Mouse (Mus musculus) cerebellum, adult 8-10 months (tissue): ENCODE results near the gene Hspa2.

Experiments
- DNase-seq: peaks from one replicate; pipeline ENCODE4 v3.0.0; 2022

Gene Hspa2

DNA sequence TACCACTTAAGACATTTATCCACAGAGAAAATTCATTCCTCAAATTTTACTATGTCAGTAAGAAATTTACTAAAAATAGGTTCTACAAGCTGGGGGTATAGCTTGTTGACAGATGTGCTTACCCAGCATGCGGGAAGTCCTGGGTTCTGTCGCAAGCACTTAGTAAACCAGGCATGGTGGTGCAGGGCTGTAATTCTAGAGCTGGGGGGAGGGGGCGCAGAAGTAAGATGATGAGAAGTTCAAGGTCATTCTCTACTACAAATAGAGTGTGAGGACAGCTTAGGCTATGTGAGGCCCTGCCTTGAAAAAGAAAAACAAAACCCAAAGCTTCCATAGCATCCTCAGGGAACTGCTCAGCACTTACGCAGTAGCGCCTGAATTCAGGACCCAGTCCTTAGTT, 25.4 kb upstream of the Hspa2 start:
- no peak for DNase-seq

DNA sequence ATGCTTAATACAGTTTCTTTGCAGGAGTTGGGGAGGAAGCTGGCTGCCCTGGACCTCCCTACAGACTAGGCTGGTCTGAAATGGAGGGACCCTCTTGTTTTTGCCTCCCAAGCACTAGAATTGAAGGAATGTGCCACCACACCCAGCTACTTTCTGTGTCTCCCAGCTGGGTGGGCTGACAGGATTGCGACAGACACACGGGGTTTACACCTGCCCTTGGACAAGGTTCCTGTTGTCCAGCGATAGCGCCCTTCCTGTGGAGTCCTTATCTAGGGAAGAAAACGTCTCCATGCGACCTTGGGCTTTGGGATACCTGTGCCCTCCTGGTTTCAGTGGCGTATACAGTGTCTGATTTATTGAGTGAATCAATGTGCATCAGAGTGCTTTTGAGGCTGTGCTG, 23.8 kb upstream of the Hspa2 start:
- no peak for DNase-seq

DNA sequence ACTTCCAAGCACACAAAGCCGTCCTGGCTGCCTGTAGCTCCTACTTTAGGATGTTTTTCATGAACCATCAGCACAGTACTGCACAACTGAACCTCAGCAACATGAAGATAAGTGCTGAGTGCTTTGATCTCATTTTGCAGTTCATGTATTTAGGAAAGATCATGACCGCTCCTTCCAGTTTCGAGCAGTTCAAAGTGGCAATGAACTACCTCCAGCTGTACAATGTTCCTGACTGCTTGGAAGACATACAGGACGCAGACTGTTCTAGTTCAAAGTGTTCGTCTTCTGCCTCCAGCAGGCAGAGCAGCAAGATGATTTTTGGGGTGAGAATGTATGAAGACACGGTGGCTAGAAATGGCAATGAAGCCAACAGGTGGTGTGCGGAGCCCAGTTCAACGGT, 18.6 kb upstream of the Hspa2 start:
- DNase-seq = no peak

DNA sequence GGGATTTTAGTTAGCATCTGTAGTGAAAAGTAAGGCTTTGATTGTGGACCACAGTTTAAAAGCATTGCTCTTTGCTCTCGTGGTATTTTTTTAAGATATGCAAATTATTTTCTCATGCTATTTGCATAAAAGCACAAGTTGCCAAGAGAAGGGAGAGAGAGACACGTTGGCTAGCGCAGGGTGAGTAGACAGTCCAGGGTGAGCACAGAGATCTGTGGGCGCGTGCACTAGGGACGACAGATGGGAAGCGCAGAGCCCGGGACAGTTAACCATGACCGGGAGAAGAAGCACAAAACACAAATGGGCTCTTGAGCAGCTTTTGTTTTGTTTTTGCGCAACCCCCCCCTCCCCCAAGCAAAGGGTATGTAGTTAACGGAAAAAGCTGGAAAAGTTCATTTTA, 15.2 kb upstream of the Hspa2 start:
- DNase-seq = no peak

DNA sequence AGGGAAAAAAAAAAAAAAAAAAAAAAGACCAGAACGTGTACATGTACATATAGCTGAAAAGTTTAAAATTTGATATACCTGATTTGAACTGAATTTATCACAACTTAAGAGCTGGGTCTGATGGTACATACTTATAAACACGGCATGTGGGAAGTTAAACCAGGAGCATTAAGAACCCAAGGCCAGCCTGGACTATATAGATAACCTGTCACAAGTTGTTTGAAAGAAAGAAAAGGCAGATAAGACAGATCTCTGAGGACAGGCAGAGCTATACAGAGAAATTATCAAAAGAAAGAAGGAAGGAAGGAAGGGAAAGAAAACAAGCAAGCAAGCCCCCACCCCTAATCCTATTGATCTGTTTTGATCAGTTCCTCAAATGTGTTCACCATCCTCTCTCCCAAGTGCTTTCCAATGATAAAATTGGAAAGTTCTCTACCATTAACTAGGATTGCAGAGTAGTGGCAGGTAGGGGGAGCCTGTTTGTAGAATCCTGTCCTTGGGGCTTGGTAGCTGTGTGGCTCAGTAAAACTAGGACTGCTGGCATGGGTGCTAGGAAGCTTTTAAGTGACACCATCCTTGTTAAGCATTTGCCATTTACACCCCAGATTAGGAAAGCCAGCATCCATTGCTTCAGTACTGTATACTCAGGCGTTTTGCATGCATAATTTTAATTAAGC, 12.2 kb upstream of the Hspa2 start:
- DNase-seq = no peak

DNA sequence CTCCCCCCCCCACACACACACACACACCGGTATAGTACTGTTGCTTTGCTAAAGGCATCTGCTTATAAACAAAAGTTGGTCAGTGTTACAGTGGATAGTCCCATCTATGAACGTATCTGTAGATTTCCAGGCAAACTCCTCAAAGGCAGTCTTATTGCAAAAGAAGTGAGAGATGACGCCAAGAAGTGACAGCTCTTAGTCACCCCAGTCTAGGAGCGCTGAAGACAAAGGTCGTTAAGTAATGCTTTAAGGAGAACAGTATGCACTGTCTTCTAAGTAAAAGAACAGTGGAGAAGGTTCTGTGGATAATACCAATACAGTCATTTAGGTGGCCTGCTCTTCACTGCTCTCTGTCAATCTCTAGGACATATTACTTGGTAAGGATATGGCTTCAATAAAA, 11.0 kb upstream of the Hspa2 start:
- no peak for DNase-seq

DNA sequence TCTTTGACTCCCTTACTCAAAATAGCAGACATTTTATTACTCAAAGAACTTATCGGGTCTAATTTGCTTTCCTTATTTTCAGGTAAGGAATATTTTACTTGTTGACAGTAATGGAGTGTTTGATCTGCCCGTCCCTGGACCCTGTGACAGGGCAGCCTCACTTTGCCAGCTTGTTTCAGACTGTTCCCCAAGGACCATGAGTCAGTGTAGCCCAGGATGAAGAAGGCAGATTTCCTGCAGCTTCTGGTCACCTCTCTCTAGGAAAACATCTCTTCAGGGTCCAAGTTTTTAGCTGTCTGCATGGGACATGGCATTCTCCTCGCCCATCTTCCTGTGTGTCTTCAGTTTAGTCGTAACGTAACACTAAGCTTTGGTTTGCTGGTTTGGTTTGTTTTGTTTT, 6.7 kb upstream of the Hspa2 start:
- DNase-seq = no peak

DNA sequence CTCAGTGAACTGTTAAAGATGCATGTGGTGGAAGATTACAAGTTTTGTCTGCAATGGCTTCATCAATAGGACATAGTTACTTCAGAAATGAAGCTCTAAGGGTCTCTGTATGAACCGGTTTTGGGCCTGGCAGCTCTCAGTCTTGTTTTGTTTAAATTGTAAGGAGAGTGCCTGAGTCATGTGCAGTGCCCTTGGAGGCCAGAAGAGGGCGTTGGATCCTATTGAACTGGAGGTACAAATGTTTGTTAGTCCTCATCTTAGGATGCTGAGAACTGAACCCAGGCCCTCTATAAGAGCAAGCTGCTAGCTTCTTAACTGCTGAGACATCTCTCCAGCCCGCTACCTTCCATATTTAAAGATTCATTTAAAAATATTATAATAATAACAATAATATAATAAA, 2.3 kb upstream of the Hspa2 start:
- DNase-seq = no peak

DNA sequence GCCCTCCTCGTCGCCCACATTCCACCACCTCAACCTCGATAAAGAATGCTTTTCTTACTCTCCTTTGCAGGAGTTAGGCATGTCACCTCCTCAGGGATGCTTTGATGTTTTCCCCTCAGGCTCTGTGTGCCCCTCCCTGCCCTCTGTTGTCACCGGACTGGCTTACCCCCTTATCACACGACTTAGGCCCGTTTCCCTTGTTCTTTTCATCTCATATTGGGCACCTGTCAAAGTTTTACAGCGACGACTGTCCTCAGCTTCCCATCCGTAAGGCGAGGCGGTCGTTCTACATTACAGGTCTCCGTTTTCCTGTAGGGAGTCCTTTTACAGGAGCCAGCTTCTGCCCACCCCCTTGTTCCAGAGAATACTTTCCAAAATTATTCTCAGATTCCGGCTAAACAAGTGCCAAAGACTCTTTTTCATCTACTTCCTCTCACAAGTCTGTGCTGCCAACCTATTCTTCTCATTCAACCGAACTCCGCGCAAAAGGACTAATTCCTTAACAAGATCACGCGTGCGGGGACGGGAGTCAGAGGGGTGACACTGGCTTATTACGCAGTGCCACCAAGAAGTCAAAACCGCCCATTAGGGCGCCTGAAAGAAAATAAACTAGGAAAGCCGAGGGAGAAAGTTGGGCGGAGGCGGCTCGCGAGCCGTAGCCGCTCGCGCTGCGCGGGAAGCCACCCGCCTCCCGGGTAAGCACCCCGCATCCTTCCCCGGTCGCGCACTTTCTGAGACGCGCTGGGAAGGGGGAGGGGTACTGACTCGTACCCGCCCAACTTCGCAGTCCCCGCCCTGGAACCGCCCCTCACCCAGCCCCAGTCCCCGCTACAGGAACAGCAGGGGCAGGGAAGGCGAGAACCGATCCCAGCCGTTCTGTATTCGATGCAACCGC, 738 bp upstream of the Hspa2 start:
- no peak for DNase-seq

DNA sequence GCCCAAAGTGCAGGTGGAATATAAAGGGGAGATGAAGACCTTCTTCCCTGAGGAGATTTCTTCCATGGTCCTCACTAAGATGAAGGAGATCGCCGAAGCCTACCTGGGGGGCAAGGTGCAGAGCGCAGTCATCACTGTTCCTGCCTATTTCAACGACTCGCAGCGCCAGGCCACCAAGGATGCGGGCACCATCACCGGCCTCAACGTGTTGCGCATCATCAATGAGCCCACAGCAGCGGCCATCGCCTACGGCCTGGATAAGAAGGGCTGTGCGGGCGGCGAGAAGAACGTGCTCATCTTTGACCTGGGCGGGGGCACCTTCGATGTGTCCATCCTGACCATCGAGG, 833 bp downstream of the Hspa2 start:
- DNase-seq = no peak

DNA sequence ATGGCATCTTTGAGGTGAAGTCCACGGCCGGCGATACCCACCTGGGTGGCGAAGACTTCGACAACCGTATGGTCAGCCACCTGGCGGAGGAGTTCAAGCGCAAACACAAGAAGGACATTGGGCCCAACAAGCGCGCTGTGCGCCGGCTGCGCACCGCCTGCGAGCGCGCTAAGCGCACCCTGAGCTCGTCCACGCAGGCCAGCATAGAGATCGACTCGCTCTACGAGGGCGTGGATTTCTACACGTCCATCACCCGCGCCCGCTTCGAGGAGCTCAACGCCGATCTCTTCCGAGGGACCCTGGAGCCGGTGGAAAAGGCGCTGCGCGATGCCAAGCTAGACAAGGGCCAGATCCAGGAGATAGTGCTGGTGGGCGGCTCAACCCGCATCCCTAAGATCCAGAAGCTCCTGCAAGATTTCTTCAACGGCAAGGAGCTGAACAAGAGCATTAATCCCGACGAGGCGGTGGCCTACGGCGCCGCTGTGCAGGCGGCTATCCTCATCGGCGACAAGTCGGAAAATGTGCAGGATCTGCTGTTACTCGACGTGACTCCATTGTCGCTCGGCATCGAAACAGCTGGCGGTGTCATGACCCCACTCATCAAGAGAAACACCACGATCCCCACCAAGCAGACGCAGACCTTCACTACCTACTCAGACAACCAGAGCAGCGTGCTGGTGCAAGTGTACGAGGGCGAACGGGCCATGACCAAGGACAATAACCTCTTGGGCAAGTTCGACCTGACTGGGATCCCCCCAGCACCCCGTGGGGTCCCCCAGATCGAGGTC, 1.4 kb downstream of the Hspa2 start:
- peak; percentile 40 for DNase-seq

DNA sequence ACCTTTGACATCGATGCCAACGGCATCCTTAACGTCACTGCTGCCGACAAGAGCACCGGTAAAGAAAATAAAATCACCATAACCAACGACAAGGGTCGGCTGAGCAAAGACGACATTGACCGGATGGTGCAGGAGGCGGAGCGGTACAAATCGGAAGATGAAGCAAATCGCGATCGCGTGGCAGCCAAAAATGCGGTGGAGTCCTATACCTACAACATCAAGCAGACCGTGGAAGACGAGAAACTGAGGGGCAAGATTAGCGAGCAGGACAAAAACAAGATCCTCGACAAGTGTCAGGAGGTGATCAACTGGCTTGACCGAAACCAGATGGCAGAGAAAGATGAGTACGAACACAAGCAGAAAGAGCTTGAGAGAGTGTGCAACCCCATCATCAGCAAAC, 2.0 kb downstream of the Hspa2 start:
- DNase-seq = no peak

DNA sequence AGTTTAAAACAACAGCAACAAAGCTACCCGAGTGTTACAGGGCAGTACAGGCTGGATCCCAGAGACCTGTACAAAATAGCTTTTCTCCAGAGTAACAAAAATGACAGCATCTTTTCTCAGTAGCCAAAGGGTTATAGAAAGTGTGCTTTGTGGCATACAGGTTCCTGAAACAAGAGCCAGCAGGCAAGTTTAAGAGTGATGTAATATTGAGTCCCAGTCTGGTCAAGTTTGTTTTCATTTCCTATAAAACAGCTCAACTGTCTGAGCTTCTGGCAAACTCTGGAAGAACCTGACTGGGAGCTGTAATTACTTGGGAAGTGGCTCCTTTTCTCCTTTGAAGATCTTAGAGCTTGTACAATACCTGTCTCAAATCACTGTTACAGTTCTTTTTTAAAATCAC, 3.2 kb downstream of the Hspa2 start:
- DNase-seq = no peak

DNA sequence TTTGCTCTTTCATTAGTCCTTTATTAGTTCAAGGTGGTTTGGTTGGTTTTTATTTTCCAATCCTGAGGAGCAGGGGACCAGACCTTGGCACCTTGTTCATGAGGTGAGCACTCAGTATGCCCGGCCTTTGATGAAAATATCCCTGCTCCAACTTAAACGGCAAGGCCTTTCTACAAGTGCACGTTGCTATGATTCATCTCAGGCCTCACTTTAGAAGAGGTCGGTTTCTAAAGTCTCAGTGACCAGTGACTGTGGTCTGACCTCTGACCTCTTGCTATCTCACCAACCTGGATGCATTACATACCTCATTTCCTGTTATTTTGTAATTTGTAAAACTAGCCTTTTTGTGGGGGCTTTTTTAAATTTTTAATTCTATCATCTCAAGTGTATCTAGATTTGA, 5.2 kb downstream of the Hspa2 start:
- DNase-seq = no peak

DNA sequence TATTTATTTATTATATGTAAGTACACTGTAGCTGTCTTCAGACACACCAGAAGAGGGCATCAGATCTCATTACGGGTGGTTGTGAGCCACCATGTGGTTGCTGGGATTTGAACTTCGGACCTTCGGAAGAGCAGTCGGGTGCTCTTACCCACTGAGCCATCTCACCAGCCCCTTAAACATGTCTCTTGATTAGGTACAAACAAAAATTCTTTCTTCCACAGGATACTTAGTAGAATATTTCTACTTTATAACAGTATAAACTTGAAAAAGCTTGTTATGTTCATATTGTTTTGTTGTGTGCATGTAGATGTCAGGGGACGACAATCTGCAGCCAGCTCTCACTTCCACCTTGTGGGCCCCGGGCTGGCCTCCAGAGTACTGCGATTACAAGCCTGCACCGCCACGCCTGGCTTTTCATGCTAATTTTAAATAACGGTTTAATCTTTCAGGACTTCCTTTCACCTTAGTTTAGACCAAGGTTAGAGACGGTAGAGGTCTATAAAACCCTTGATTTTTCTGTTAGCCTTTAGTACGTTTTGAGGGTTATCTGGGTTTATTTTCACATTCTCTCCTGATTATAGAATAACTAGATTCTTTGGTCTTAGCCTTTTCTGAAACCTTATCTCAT, 11.5 kb downstream of the Hspa2 start:
- DNase-seq = no peak

DNA sequence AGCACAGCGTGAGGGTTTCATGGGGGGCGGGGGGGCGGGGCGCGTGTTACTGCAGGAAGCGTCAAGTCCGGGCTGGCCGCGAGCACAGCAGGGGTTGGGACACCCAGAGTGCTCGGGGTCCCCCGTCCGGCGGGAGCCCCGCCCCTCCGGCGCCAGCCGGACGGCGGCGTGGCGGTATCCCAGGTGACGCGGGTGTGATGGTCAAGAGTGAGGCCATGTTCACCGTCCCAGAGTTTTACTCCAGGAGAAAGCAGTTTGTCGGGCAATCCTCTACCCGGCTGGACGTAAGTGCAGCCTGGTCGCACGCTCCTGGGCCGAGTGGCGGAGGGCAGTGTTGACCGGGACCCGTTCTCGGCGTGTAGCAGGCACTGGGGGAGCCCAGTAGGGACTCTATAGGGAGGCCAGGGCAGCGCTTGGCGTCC, 13.5 kb downstream of the Hspa2 start, which contains the start of gene Ppp1r36:
Gene Ppp1r36 (plus strand): TSS at position 106 of the 422 bp plus-strand sequence.
- no peak for DNase-seq

DNA sequence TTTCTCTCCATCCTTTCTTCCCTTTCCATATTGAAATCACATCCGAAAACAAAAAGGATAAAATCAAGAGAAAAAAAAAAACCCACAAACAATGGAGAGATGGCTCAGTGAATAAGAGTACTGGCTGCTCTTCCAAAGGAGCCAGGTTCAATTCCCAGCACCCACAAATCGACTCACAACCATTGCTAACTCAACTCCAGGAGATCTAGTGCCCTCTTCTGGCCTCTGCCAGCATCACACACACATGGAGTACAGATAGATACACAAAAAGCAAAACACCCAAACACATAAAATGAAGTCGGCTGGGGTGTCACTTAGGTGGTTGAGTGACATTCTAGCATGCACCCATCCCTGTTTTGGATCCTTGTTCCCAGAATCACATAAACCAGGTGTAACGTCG, 14.4 kb downstream of the Hspa2 start:
- no peak for DNase-seq

DNA sequence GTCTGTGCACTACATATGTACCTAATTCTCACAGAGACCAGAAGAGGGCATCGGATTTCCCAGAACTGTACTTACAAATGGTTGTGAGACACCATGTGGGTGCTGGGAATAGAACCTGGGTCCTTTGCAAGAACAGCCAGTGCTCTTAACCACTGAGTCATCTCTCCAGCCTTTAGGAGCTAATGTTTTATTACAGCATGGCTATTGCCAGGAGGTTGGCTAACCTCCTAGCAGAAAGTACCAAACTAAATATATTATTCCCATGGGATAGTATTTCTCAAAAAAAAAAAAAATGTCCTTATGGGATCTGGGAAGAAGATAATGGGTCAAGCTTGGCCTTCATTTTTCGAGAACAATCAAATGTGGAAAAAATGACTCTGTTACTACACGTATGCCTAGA, 21.3 kb downstream of the Hspa2 start:
- DNase-seq = no peak

DNA sequence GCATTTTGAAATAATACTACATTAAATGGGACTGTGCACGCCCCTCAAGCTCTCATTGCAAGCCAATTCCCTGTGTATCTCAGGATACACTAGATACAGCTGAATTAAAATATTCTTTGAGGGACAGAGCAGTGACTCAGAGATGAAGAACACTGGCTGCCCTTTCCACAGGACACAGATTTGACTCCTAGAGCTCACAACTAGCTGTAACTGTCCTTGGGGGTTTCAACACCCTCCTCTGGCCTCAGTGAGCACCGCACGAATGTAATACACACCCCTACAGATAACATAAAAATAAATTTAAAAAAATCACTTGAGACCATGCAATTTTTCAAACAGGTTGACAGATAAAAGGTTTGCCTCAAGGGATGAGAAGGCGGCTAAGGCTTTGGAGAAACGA, 23.6 kb downstream of the Hspa2 start:
- DNase-seq = no peak

DNA sequence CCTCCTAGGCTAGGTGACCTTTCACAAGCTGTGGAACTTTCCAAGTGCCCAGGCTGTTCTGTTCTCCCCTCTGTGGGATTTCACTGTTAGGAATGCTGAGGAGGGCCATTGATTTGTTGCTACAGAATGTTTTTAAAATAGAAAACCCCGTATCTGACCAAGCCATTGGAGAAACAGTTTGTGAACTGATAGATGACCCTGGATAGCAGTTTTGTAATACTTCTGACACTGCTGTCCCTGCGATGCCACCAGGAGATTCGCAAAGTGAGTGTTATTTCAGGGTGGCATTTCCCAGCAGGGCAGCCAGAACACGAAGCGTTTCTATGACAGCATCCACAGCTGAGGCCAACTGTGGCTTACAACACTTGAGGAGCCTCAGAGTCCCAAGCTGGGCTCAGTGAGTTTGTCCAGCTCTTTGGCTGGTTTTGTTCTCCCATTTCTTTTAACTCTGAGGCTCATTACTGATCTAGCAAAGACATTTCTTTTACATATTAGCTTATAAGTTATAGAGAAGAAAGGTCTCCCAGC, 27.0 kb downstream of the Hspa2 start:
- DNase-seq = no peak

DNA sequence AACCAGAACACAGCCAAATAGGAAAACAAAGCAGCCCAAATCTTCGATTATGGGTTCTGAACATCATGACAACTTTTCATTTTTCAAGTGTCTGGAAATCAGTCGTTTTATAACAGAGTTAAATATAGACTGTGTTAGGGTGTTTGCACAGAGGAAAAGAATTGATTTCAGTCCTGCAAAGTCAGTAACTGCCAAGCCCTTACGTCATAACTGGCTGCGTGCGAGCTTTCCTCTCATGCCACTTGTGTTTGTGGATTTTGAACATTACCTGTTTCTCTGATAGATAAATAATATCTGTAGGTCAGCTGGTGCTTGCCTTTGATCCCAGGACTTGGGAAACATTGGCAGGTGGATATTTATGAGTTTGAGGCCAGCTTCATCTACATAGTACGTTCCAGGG, 27.5 kb downstream of the Hspa2 start:
- no peak for DNase-seq

DNA sequence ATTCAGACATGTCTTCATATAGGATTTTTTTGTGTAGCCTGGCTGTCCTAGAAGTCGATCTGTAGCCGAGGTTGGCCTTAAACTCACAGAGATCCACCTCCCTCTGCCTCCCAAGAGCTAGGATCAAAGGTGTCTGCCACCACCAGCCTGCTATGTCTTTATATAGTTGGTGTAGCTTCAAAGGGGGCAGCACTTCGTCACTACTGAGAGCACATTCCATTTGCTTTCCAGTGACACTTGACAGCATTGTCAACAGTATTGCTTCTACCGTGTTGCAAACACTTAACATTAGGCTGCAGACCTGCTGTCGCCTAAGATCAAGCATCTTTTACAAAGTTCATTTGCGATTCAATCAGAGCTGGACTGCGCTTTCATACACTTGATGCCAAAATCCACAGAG, 30.1 kb downstream of the Hspa2 start:
- no peak for DNase-seq

DNA sequence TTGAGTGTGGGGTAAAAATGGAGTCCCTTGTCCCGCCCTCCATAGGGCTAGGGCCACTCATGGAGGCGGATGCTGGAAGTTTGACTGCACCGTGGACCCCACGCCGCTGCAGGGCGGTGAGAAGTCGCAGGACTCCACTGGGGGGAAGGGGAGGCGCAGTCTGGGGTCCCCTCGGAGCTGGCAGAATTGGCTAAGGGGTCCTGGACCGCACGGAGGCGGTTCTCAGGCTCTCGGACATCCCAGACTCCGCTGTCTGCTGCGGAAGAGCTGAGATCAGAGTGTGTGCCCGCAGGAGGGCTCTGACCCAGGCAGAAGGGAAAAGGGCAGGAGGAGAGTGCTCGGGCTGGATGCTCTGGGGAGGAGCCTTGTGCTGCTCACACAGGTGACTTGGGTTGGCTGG, 31.1 kb downstream of the Hspa2 start:
- DNase-seq = no peak
